Mouse (Mus musculus) thymus, postnatal 14 days (tissue): ENCODE measurements around the gene Mrps9.
A peak's percentile ranks its signal among the peaks of the same experiment; 100 is the strongest.
"Not testable (repeated sequence)": the region's sequence is repeated elsewhere in the genome, so short reads cannot be mapped to it uniquely, and the experiment has no call there.

Source experiments
- DNase-seq: peaks from one replicate; pipeline ENCODE4 v3.0.0; 2021

Mrps9 gene

GRCm38 (mm10) chr1:42850663-42851397 is at the start of gene Mrps9:
Mrps9 (plus strand) TSS chr1:42851233.
- peak; percentile 98 for DNase-seq

- no peak for DNase-seq
Observed at GRCm38 (mm10) chr1:42813301-42813845, 37.7 kb upstream of the Mrps9 start.

GRCm38 (mm10) chr1:42814798-42815619 is 36.0 kb upstream of the Mrps9 start:
- no peak for DNase-seq

- DNase-seq: no peak
Observed at GRCm38 (mm10) chr1:42851398-42851767, 350 bp downstream of the Mrps9 start.

GRCm38 (mm10) chr1:42851810-42852209 is 777 bp downstream of the Mrps9 start:
- no peak for DNase-seq

- DNase-seq: no peak
Observed at GRCm38 (mm10) chr1:42864719-42865250, 13.8 kb downstream of the Mrps9 start.

GRCm38 (mm10) chr1:42865336-42865939 is 14.4 kb downstream of the Mrps9 start:
- no peak for DNase-seq

GRCm38 (mm10) chr1:42865986-42866385 is 15.0 kb downstream of the Mrps9 start:
- DNase-seq: no peak

GRCm38 (mm10) chr1:42867188-42867587 is 16.2 kb downstream of the Mrps9 start:
- no peak for DNase-seq

GRCm38 (mm10) chr1:42874174-42874573 is 23.1 kb downstream of the Mrps9 start:
- DNase-seq: no peak

- no peak for DNase-seq
Observed at GRCm38 (mm10) chr1:42875271-42875670, 24.2 kb downstream of the Mrps9 start.

- no peak for DNase-seq
Observed at GRCm38 (mm10) chr1:42876463-42877093, 25.5 kb downstream of the Mrps9 start.

- no peak for DNase-seq
Observed at GRCm38 (mm10) chr1:42877264-42877663, 26.2 kb downstream of the Mrps9 start.

- no peak for DNase-seq
Observed at GRCm38 (mm10) chr1:42878851-42879250, 27.8 kb downstream of the Mrps9 start.

GRCm38 (mm10) chr1:42882258-42882657 is 31.2 kb downstream of the Mrps9 start:
- DNase-seq: no peak

- not testable (repeated sequence) for DNase-seq
Observed at GRCm38 (mm10) chr1:42883418-42883817, 32.4 kb downstream of the Mrps9 start.

- DNase-seq: no peak
Observed at GRCm38 (mm10) chr1:42887835-42888234, 36.8 kb downstream of the Mrps9 start.

GRCm38 (mm10) chr1:42888541-42889349 is 37.7 kb downstream of the Mrps9 start:
- DNase-seq: no peak

GRCm38 (mm10) chr1:42889421-42889887 is 38.4 kb downstream of the Mrps9 start:
- DNase-seq: no peak

GRCm38 (mm10) chr1:42894695-42895094 is 43.7 kb downstream of the Mrps9 start:
- no peak for DNase-seq

- no peak for DNase-seq
Observed at GRCm38 (mm10) chr1:42905148-42905547, 54.1 kb downstream of the Mrps9 start.

GRCm38 (mm10) chr1:42906696-42907095 is 55.7 kb downstream of the Mrps9 start:
- DNase-seq: no peak
